Comparison of ENCODE assay signal across 8 mouse cellular contexts in genomic region chr4:119539031-119539824, GRCm38 (mm10). TPM values are rescaled to one million over a fixed set of nuclear protein-coding genes. Genes with fewer than 3 reads are reported as not detected.
DNase-seq lines count a peak whose midpoint lies in the region; ATAC-seq and TF ChIP-seq lines count a peak whose summit lies in the region.

Gene Frg2f1, minus strand, starts transcription at chr4:119539529.

- no peaks in the 10 kb centered on the region for H3K27me3 ChIP-seq in hindbrain, embryonic 10.5 days (ENCODE audit: insufficient read depth, poor library complexity, severe bottlenecking)
- no peaks in the 10 kb centered on the region for H3K27me3 ChIP-seq in lung, postnatal 0 days (replicated peaks; ENCODE audit: insufficient read depth, low read length)

- under 1% methylated on average over 66 of the region's 85 CpGs for WGBS in hindbrain, embryonic 10.5 days
- WGBS in lung, postnatal 0 days = 3% methylated on average over 69 of the region's 85 CpGs

- no peaks in the 10 kb centered on the region for H3K36me3 ChIP-seq in hindbrain, embryonic 10.5 days
- H3K36me3 ChIP-seq in lung, postnatal 0 days (ENCODE audit: insufficient read depth, low read length) = no peaks in the 10 kb centered on the region

- DNase-seq in MN1 (ENCODE audit: low spot score) = peak; percentile 90
- peak; percentile 91 for DNase-seq in cerebellum, adult 9-10 months
- DNase-seq in hindbrain, embryonic 10.5 days (ENCODE audit: low spot score) = peak; percentile 93
- DNase-seq in layer of hippocampus, adult 9-11 months = peak; percentile 92
- DNase-seq in lung, postnatal 0 days (ENCODE audit: low spot score) = peak; percentile 95
- DNase-seq in ovary, postnatal 14 days (ENCODE audit: low spot score) = peak; percentile 95
- DNase-seq in thymus, postnatal 14 days = peak; percentile 96

- peak; percentile 82 for TF ChIP-seq EP300 in lung, postnatal 0 days (IDR thresholded peaks at IDR 0.05)

- H3K9ac ChIP-seq in lung, postnatal 0 days (replicated peaks; ENCODE audit: low read depth) = peak within 1 kb of the TSS; percentile 75

- peak; percentile 88 for ATAC-seq in frontal cortex, adult (ENCODE audit: low TSS enrichment)
- ATAC-seq in lung, postnatal 0 days = peak; percentile 93

- peak within 1 kb of the TSS; percentile 99 for H3K27ac ChIP-seq in hindbrain, embryonic 10.5 days
- peak within 1 kb of the TSS; percentile 98 for H3K27ac ChIP-seq in lung, postnatal 0 days (ENCODE audit: low read length)

- H3K4me1 ChIP-seq in hindbrain, embryonic 10.5 days (replicated peaks) = peaks cover 17% of the 10 kb centered on the region
- H3K4me1 ChIP-seq in lung, postnatal 0 days (ENCODE audit: insufficient read depth, low read depth, low read length) = peaks cover 8% of the 10 kb centered on the region; the same call in 1 of the 2 replicates

- H3K4me3 ChIP-seq in hindbrain, embryonic 10.5 days = peak within 1 kb of the TSS; percentile 96
- H3K4me3 ChIP-seq in lung, postnatal 0 days (ENCODE audit: low read depth, low read length) = peak within 1 kb of the TSS; percentile 97

- TF ChIP-seq CTCF in lung, postnatal 0 days (IDR thresholded peaks at IDR 0.05) = 0 out of 2 replicates have a peak, but pooled peaks have one; percentile 28

- H3K9me3 ChIP-seq in hindbrain, embryonic 10.5 days = no peaks in the 10 kb centered on the region
- H3K9me3 ChIP-seq in lung, postnatal 0 days (ENCODE audit: low read length) = no peaks in the 10 kb centered on the region

- peak within 1 kb of the TSS; percentile 71 for H3K4me2 ChIP-seq in lung, postnatal 0 days (replicated peaks; ENCODE audit: low read depth, low read length)

RNA-seq across cellular contexts. Expression of gene Frg2f1, which starts in this region (rescaled TPM):
- polyA plus RNA-seq in hindbrain, embryonic 10.5 days (2016; fragmentation: Nextera tagmentation; extraction: Ambion mirVana) = 1.9 and 2.1 TPM in 2 replicates
- polyA plus RNA-seq in lung, postnatal 0 days (2015; fragmentation: Nextera tagmentation; extraction: Ambion mirVana) = 5.9 TPM in 2 replicates

Comparison
In these comparisons a context has a peak if more than half of its experiments do, and no peak if none do; other contexts are left out.
1. Peak in every context shown above with its lines: DNase-seq, ATAC-seq, H3K4me3 ChIP-seq and H3K27ac ChIP-seq.